Mouse (Mus musculus) liver, embryonic 14.5 days (tissue): ENCODE data around the gene Nudt11. TPM values are rescaled to one million over a fixed set of nuclear protein-coding genes. Genes with fewer than 3 reads are reported as not detected.
"Not testable (repeated sequence)": the region's sequence is repeated elsewhere in the genome, so short reads cannot be mapped to it uniquely, and the experiment has no call there.

ENCODE experiments used
- ATAC-seq: fragments of 200-750 bp; cut with Nextera tagmentation; 2 replicates; pipeline ENCODE4 v1.8.0; 2017; ENCODE audit warnings: moderate number of reproducible peaks, mild to moderate bottlenecking, moderate library complexity; ENCODE audit not compliant: insufficient read depth
- DNase-seq, 3 experiments: peaks; one replicate each; pipeline ENCODE4 v3.0.0-alpha.2; 2012 to 2013; ENCODE audit warnings: low read depth in 3 of 3, low spot score in 3 of 3
- H3K27ac ChIP-seq: fragments of 300-500 bp; sonication (generic); 2 replicates; pipeline ENCODE4 v1.5.1; 2014; ENCODE audit warnings: moderate library complexity, mild to moderate bottlenecking, control low read depth, inconsistent platforms
- H3K27me3 ChIP-seq: fragments of 300-500 bp; sonication (generic); 2 replicates; pipeline ENCODE4 v1.6.1; 2014; ENCODE audit warnings: mild to moderate bottlenecking, low read length, moderate library complexity; ENCODE audit not compliant: control insufficient read depth, insufficient read depth
- H3K36me3 ChIP-seq: fragments of 300-500 bp; sonication (generic); replicated peaks from 2 replicates; pipeline ENCODE4 v1.6.1; 2014; ENCODE audit warnings: low read depth; ENCODE audit not compliant: control insufficient read depth, insufficient read depth
- H3K4me1 ChIP-seq, 2 experiments: fragments of 200-500 bp in 1 of 2; fragments of 300-500 bp in 1 of 2; sonication (generic) in 1 of 2; replicated peaks; 2 replicates each; pipeline ENCODE4 v1.6.1; 2012 to 2014; ENCODE audit warnings: antibody characterized with exemption in 1 of 2, inconsistent platforms in 1 of 2, low read length in 1 of 2; ENCODE audit not compliant: control insufficient read depth in 2 of 2, insufficient read depth in 2 of 2
- H3K4me2 ChIP-seq: fragments of 300-500 bp; sonication (generic); 2 replicates; pipeline ENCODE4 v1.6.1; 2014; ENCODE audit warnings: low read depth, mild to moderate bottlenecking, control low read depth, moderate library complexity
- H3K4me3 ChIP-seq, 2 experiments: fragments of 200-500 bp in 1 of 2; fragments of 300-500 bp in 1 of 2; sonication (generic) in 1 of 2; 2 replicates each; pipeline ENCODE4 v1.5.1; 2012 to 2014; ENCODE audit warnings: low read depth in 2 of 2, low read length in 2 of 2, mild to moderate bottlenecking in 2 of 2, control low read depth in 1 of 2, inconsistent platforms in 1 of 2, moderate library complexity in 1 of 2; ENCODE audit not compliant: insufficient read depth in 1 of 2
- H3K9ac ChIP-seq: fragments of 300-500 bp; sonication (generic); replicated peaks from 2 replicates; pipeline ENCODE4 v1.6.1; 2014; ENCODE audit warnings: mild to moderate bottlenecking, control low read depth, moderate library complexity
- H3K9me3 ChIP-seq: fragments of 300-500 bp; sonication (generic); 2 replicates; pipeline ENCODE4 v1.6.1; 2016; ENCODE audit warnings: low read length, mixed read lengths; ENCODE audit not compliant: control insufficient read depth
- CTCF ChIP-seq: IDR thresholded peaks from 2 replicates; pipeline ENCODE4 v1.5.1; 2016; ENCODE audit warnings: antibody characterized with exemption, low read depth, control low read depth
- EP300 ChIP-seq: IDR thresholded peaks from 2 replicates; pipeline ENCODE4 v1.6.1; 2016; ENCODE audit warnings: antibody characterized with exemption, low read depth
- WGBS: fragments of 180-500 bp; shearing (Covaris S2); extraction: QIAGEN DNeasy Blood & Tissue Kit; methylation state at CpG from one replicate; pipeline ENCODE4 v1.1.7; 2014; ENCODE audit not compliant: insufficient replicate concordance; 5-methylcytosine and 5-hydroxymethylcytosine counted together
- polyA plus RNA-seq, 2 experiments: library from polyadenylated mRNA; depleted of rRNA in 1 of 2; stranded (reverse) in 1 of 2; unstranded in 1 of 2; fragments of >200 nt; fragmentation: Nextera tagmentation in 1 of 2; extraction: Ambion mirVana in 1 of 2; gene quantifications; 2 replicates each; pipeline versions ENCODE4 v1.2.1 to v1.2.3; 2012 to 2014

The Nudt11 gene
- polyA plus RNA-seq (2012; rRNA removed) = 0.11 TPM in 2 replicates
- polyA plus RNA-seq (2014; fragmentation: Nextera tagmentation; extraction: Ambion mirVana) = 0.09 and 0.11 TPM in 2 replicates

DNA sequence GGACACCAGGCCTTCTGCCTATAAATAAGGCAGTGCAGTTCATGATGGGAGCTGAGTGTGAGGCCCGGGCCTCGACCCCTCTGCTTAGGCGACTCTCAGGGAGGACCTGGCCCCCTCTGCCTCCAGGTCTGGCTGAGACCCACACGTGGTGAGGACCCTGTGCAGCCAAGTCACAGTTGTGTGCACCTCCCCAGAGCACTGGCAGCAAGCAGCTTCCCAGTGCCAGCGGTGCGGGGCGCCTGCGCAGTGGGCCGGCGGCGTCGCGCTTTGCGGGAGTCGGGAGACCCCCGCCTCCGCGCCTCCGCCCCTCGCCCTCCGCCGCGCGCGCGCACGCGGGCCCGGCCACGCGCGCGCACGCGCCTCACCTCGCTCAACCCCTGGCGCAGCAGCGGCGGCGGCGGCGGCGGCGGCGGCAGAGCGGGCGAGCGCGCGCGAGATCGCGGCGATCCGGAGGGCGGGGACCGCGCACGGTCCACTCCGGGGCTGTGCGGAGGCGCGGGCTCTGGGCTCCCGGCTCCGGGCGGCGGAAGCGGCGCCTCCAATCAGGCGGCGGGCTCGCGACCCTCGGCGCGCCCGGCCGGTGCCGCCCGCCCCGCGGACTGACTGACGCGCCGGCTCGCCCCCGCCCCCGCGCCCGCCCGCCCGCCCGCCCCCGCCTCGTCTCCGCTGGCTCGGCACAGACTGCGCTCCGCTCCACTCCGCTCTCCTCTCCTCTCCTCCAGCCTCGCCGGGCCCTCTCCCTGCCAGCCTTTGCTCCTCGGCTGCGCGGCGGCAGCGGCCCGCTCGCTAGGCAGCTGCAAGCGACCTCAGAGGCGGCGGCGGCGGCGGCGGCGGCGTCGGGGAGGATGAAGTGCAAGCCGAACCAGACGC, at the start of gene Nudt11:
TSS of gene Nudt11 (plus strand) at position 388 of the 870 bp plus-strand sequence.
- H3K36me3 ChIP-seq, H3K9ac ChIP-seq, H3K9me3 ChIP-seq, H3K4me3 ChIP-seq, ATAC-seq, H3K27ac ChIP-seq, DNase-seq, H3K27me3 ChIP-seq, H3K4me1 ChIP-seq, H3K4me2 ChIP-seq: not testable (repeated sequence)
- 29% methylated on average over 4 of the region's 121 CpGs for WGBS

DNA sequence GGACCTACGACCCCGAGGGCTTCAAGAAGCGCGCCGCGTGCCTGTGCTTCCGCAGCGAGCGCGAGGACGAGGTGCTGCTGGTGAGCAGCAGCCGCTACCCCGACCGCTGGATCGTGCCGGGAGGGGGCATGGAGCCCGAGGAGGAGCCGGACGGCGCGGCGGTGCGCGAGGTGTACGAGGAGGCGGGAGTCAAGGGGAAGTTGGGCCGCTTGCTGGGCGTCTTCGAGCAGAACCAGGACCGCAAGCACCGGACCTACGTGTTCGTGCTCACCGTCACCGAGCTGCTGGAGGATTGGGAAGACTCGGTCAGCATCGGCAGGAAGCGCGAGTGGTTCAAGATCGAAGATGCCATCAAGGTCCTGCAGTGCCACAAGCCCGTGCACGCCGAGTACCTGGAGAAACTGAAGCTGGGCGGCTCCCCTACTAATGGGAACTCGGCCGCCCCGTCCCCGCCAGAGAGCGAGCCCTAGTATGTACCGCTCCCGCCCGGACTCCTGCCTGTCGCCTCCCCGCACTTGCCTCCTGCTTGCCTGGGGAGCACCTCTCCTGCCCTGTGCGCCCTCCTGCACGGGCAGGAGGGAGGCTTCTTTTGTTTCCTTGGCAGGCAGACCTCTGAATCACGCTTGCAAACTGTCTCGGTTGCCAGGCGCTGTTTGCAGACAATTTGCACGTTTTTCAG, 822 bp downstream of the Nudt11 start:
- not testable (repeated sequence) for H3K27ac ChIP-seq, H3K9ac ChIP-seq, ATAC-seq, H3K4me1 ChIP-seq, DNase-seq, H3K27me3 ChIP-seq, H3K4me2 ChIP-seq, H3K9me3 ChIP-seq, H3K36me3 ChIP-seq, H3K4me3 ChIP-seq
- WGBS = 0% methylated on average over 4 of the region's 60 CpGs

DNA sequence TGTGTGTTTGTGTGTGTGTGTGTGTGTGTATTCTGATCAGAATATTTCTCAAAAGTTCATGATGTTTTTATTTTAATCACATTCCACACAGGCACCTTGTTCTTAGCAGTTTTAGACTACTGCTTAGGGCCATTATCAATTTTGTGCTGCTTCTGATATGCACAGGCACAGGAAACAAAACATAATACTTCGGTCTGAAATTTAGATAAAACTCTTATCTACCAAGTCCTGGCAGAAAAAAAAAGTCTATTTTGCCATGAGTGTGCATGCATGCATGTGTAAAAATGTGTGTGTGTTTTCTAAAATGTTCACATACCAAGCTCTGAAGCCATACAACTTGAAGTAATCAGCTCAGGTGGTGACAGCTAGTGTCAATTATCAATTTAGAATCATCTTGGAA, 14.3 kb downstream of the Nudt11 start:
- WGBS = 15% methylated on average over 1 of the region's 1 CpGs

DNA sequence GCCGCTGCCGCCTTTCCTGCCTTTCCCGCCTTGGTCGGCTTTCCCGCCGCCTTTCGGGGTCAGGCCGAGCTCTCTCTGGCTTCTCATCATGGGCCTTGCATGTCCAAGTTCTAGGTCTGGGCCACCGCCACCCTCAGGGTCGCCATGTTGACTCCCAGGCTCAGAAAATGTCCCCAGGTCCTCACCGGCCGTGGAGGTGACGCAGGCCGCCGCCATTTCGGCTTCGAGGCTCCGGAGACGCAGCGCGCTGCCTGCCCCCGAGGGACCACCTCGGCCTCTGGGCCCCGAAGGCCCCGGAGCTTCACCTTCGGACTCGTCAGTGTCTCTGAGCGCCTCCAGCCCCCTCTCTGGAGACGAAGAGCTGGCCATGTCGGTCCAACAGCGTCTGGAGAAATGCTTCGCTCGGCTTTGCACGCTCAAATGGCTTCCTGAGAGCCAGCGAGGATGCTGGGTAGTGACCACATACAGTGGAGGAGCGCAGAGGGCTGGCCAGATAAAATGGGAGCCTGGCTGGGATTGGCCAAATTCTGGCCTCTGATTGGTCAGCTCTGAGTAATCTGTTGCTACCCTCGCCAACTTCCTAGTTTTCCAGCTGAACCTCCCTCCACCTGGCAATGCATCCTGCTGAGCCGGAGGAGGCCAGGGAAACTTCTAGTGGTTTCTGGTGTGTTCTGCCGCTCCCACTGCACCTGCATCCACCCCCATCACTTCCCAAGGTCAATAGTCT, 35.9 kb downstream of the Nudt11 start, which contains the start of gene AU022751:
TSS of gene AU022751 (minus strand) at position 466 of the 727 bp plus-strand sequence.
- Histone ChIP-seq H3K4me1 (no peaks in the 10 kb centered on the region), H3K36me3 (no peaks in the 10 kb centered on the region), H3K9ac (no peak within 1 kb of the TSS), H3K27me3 (no peaks in the 10 kb centered on the region), H3K4me3 (no peak within 1 kb of the TSS), H3K27ac (no peak within 1 kb of the TSS), H3K9me3 (no peaks in the 10 kb centered on the region; the same call in 1 of the 2 replicates), H3K4me2 (no peak within 1 kb of the TSS)
- DNase-seq = no peak
- TF ChIP-seq CTCF = no peak
- TF ChIP-seq EP300 = no peak
- no peak for ATAC-seq
- 77% methylated on average over 36 of the region's 39 CpGs for WGBS

More for the DNA sequence above, 14.3 kb downstream of the Nudt11 start:
- H3K9ac ChIP-seq = no peak overlapping the region
- H3K4me1 ChIP-seq = no peaks in the 10 kb centered on the region
- no peak overlapping the region for H3K4me3 ChIP-seq
- H3K36me3 ChIP-seq = no peaks in the 10 kb centered on the region
- no peak overlapping the region for H3K4me2 ChIP-seq
- no peaks in the 10 kb centered on the region for H3K9me3 ChIP-seq
- ATAC-seq (no peak), DNase-seq (no peak)
- no peaks in the 10 kb centered on the region for H3K27me3 ChIP-seq
- TF ChIP-seq EP300 = 0 out of 2 replicates have a peak, but pooled peaks have one; percentile 11
- TF ChIP-seq CTCF = no peak
- no peak overlapping the region for H3K27ac ChIP-seq

DNA sequence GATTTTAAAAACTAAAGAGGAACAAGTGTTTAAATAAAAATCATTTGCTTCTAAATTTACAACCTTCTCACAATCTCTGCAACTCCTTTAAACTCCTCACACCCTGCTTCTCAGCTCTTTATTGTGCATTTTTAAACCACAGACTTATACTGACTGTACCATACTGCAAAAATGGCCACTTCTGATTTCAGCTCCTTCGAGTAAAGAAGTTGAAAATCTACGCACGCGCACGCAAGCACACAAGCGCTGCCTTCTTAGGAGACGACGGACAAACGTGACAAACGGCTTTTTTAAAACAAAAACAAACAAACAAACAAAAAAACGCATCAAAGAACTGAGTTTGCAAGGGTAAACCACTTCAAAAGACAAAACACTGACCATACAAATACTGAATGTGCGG, 44.3 kb downstream of the Nudt11 start:
- Histone ChIP-seq H3K4me3 (no peak overlapping the region), H3K4me1 (no peaks in the 10 kb centered on the region)

More for the DNA sequence above, 44.3 kb downstream of the Nudt11 start:
- WGBS = 27% methylated on average over 12 of the region's 12 CpGs
- TF ChIP-seq EP300 (no peak), CTCF (no peak)
- Histone ChIP-seq H3K9ac (no peak overlapping the region), H3K9me3 (no peaks in the 10 kb centered on the region), H3K27ac (no peak overlapping the region), H3K36me3 (no peaks in the 10 kb centered on the region), H3K27me3 (peaks cover 2% of the 10 kb centered on the region; the same call in 1 of the 2 replicates), H3K4me2 (no peak overlapping the region)
- ATAC-seq = no peak
- DNase-seq = no peak
